Mouse (Mus musculus) A20 (cell line): ENCODE measurements around the gene Ranbp17.
A peak's percentile ranks its signal among the peaks of the same experiment; 100 is the strongest.

Experiments used
- DNase-seq: peaks from one replicate; pipeline ENCODE4 v3.0.0-alpha.2; 2011; ENCODE audit warnings: low read depth, low spot score

The Ranbp17 gene

GRCm38 (mm10) chr11:33197133-33197514 is 316.4 kb downstream of the Ranbp17 start:
- no peak for DNase-seq

- DNase-seq: no peak
Observed at GRCm38 (mm10) chr11:33196447-33197132, 317.0 kb downstream of the Ranbp17 start.

- DNase-seq: no peak
Observed at GRCm38 (mm10) chr11:33195531-33196446, 317.8 kb downstream of the Ranbp17 start.

- DNase-seq: no peak
Observed at GRCm38 (mm10) chr11:33195061-33195460, 318.5 kb downstream of the Ranbp17 start.

GRCm38 (mm10) chr11:33193695-33194094 is 319.9 kb downstream of the Ranbp17 start:
- DNase-seq: no peak

- DNase-seq: peak; percentile 25
Observed at GRCm38 (mm10) chr11:33181804-33182203, 331.7 kb downstream of the Ranbp17 start.

- DNase-seq: no peak
Observed at GRCm38 (mm10) chr11:33180701-33181116, 332.8 kb downstream of the Ranbp17 start.

GRCm38 (mm10) chr11:33179802-33180201 is 333.7 kb downstream of the Ranbp17 start:
- no peak for DNase-seq

- peak; percentile 61 for DNase-seq
Observed at GRCm38 (mm10) chr11:33176525-33177245, 336.9 kb downstream of the Ranbp17 start.

- no peak for DNase-seq
Observed at GRCm38 (mm10) chr11:33175768-33176167, 337.8 kb downstream of the Ranbp17 start.

GRCm38 (mm10) chr11:33170489-33170888 is 343.1 kb downstream of the Ranbp17 start:
- peak; percentile 64 for DNase-seq

GRCm38 (mm10) chr11:33162998-33163506 is 350.5 kb downstream of the Ranbp17 start, which contains the start of gene Npm1:
Gene Npm1 (minus strand): TSS chr11:33163206.
- peak; percentile 100 for DNase-seq

GRCm38 (mm10) chr11:33162211-33162997 is 351.1 kb downstream of the Ranbp17 start:
- peak; percentile 82 for DNase-seq
